Mouse (Mus musculus) limb, embryonic 12.5 days (tissue): Measurements from ENCODE around the gene Nlgn2. TPM values are rescaled to one million over a fixed set of nuclear protein-coding genes. Genes with fewer than 3 reads are reported as not detected.

Source experiments
- ATAC-seq: fragments of 200-750 bp; cut with Nextera tagmentation; 2 replicates; pipeline ENCODE4 v1.8.0; 2017; ENCODE audit warnings: low read depth, moderate TSS enrichment; ENCODE audit not compliant: insufficient number of reproducible peaks, insufficient read depth, low FRiP score, low TSS enrichment
- H3K27ac ChIP-seq: fragments of 300-500 bp; sonication (generic); 2 replicates; pipeline ENCODE4 v1.5.1; 2016; ENCODE audit warnings: mild to moderate bottlenecking, moderate library complexity
- H3K27me3 ChIP-seq: fragments of 300-500 bp; sonication (generic); 2 replicates; pipeline ENCODE4 v1.6.1; 2016; ENCODE audit warnings: mild to moderate bottlenecking, moderate library complexity
- H3K36me3 ChIP-seq: fragments of 300-500 bp; sonication (generic); 2 replicates; pipeline ENCODE4 v1.6.1; 2016; ENCODE audit warnings: mild to moderate bottlenecking, moderate library complexity
- H3K4me1 ChIP-seq: fragments of 300-500 bp; sonication (generic); replicated peaks from 2 replicates; pipeline ENCODE4 v1.6.1; 2016
- H3K4me2 ChIP-seq: fragments of 300-500 bp; sonication (generic); 2 replicates; pipeline ENCODE4 v1.6.1; 2016; ENCODE audit warnings: mild to moderate bottlenecking, moderate library complexity
- H3K4me3 ChIP-seq: fragments of 300-500 bp; sonication (generic); replicated peaks from 2 replicates; pipeline ENCODE4 v1.5.1; 2016; ENCODE audit warnings: mild to moderate bottlenecking
- H3K9ac ChIP-seq: fragments of 300-500 bp; sonication (generic); replicated peaks from 2 replicates; pipeline ENCODE4 v1.6.1; 2016; ENCODE audit warnings: mild to moderate bottlenecking, moderate library complexity
- H3K9me3 ChIP-seq: fragments of 300-500 bp; sonication (generic); 2 replicates; pipeline ENCODE4 v1.6.1; 2016; ENCODE audit warnings: mild to moderate bottlenecking, moderate library complexity
- WGBS: fragments of 180-500 bp; shearing (Covaris S2); methylation state at CpG from one replicate; pipeline ENCODE4 v1.1.7; 2016; 5-methylcytosine and 5-hydroxymethylcytosine counted together
- polyA plus RNA-seq: library from polyadenylated mRNA; unstranded; fragments of >200 nt; fragmentation: Nextera tagmentation; extraction: Ambion mirVana; gene quantifications from 2 replicates; pipeline ENCODE4 v1.2.1, GENCODE M21; 2016

Gene Nlgn2
- polyA plus RNA-seq, 1 experiment from 2014 or later, result 8.4 TPM

DNA sequence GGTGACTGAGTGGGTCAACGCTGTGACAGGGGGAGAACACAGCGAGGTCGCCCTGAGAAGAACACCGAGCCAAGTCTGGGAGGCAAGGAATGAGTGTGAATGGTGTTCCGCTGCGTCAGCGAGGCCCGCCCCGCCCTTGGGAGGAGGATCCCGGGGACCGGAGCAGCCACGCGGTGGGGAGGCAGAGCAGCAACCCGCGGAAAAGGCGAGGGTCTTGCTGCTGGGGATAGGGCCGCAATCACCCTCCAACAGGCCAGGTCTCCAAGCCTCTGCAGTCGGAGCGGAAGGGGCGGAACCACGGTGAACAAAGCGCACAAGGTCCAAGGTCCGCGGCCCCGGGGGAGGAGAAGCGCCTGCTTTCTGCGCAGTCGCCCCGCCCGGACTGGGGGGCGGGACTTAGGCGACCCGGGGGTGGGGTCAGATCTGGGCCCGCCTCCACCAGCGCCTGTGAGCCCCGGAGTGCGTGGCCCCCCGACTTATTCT, 8.7 kb upstream of the Nlgn2 start, which contains the start of gene Plscr3:
Gene Plscr3, plus strand, starts transcription at position 179 of the 483 bp plus-strand sequence.
- H3K4me2 ChIP-seq, result peak within 1 kb of the TSS; percentile 90
- ATAC-seq, result peak; percentile 91
- peak within 1 kb of the TSS; percentile 81 for H3K9ac ChIP-seq
- peaks cover 28% of the 10 kb centered on the region for H3K4me1 ChIP-seq
- peaks cover 36% of the 10 kb centered on the region for H3K36me3 ChIP-seq
- H3K4me3 ChIP-seq, result peak within 1 kb of the TSS; percentile 72
- H3K9me3 ChIP-seq, result no peaks in the 10 kb centered on the region
- H3K27ac ChIP-seq, result peak within 1 kb of the TSS; percentile 97
- 1% methylated on average over 38 of the region's 38 CpGs for WGBS
- no peaks in the 10 kb centered on the region for H3K27me3 ChIP-seq

DNA sequence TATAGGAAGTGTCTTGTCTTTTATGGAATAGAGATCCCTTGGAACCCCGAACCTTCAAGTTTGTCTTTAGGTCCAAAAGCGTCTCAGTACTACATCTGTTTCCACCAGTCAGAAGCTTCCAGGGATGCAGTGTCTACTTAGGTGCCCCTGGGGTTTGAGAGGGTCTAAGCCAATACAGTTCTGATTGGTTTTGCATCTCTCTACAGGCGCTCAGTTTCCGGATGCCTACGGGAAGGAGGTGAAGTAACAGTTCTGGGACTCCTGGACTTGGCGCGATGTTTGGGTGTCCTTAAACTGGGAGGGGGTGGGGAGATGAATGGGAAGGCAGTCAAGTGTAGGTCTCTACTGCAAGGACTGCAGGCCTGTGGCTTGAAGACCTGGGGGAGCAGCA, 1.1 kb upstream of the Nlgn2 start:
- Histone ChIP-seq H3K9ac (peak overlapping the region; percentile 64), H3K27me3 (peaks cover 28% of the 10 kb centered on the region), H3K4me3 (peak overlapping the region; percentile 72), H3K4me1 (peaks cover 43% of the 10 kb centered on the region), H3K27ac (peak overlapping the region; percentile 89), H3K36me3 (peaks cover 2% of the 10 kb centered on the region; the same call in 1 of the 2 replicates), H3K4me2 (peak overlapping the region; percentile 95), H3K9me3 (no peaks in the 10 kb centered on the region)
- WGBS, result 2% methylated on average over 7 of the region's 7 CpGs
- no peak for ATAC-seq

DNA sequence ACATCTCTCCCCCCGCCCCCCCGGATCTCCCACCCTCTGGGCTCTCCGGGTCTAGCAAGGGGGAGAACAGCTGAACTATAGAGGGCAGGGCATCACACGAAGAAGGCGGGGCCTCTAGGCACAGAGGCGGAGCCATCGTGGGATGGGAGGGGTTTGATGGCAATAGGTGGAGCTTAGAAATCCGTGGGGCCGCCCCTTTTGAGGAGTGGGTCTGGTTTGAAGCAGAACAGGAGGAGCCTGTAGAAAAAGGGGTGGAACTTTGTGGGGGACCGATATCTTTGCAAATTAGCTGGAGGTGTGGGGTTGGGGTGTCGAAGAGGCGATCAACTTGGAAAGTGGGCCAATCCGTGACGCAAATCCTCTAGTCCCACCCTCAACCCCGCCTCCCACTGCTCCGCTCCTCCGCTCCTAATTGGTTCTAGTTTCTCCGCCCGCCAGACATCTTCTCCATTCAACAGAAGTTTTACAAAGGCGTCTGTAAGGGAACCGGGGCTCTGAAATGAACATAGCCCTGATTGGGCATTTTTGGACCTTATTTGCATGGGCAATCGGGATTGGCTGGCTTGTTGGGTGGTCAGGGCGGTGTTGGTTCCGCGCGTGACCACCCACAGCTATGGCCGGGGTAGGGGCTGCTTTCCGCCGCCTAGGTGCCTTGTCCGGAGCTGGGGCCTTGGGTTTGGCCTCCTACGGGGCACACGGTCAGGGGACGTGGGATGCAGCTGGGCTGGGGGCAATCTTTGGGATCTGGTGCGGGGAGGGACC, 549 bp upstream of the Nlgn2 start, which contains the start of gene Tmem256:
Gene Tmem256, plus strand, starts transcription at position 563 of the 762 bp plus-strand sequence.
- peak; percentile 91 for ATAC-seq
- Histone ChIP-seq H3K27me3 (peaks cover 34% of the 10 kb centered on the region), H3K9ac (peak within 1 kb of the TSS; percentile 81), H3K9me3 (no peaks in the 10 kb centered on the region), H3K4me3 (peak within 1 kb of the TSS; percentile 72), H3K36me3 (peaks cover 7% of the 10 kb centered on the region), H3K4me2 (peak within 1 kb of the TSS; percentile 95), H3K4me1 (peaks cover 46% of the 10 kb centered on the region), H3K27ac (peak within 1 kb of the TSS; percentile 89)
- WGBS, result under 1% methylated on average over 34 of the region's 34 CpGs

- peak overlapping the region; percentile 95 for H3K4me2 ChIP-seq
- H3K4me1 ChIP-seq, result peaks cover 46% of the 10 kb centered on the region
- H3K36me3 ChIP-seq, result peaks cover 19% of the 10 kb centered on the region
- H3K27me3 ChIP-seq, result peaks cover 41% of the 10 kb centered on the region
- H3K27ac ChIP-seq, result peak overlapping the region; percentile 89
- H3K9ac ChIP-seq, result peak overlapping the region; percentile 81
- peak overlapping the region; percentile 72 for H3K4me3 ChIP-seq
- no peaks in the 10 kb centered on the region for H3K9me3 ChIP-seq
- no peak for ATAC-seq
- WGBS, result under 1% methylated on average over 40 of the region's 52 CpGs
These were observed 644 bp downstream of the Nlgn2 start for GRCm38 (mm10) chr11:69836703-69837576.

- H3K27me3 ChIP-seq, result peaks cover 41% of the 10 kb centered on the region
- H3K27ac ChIP-seq, result peak overlapping the region; percentile 89; the same call in 1 of the 2 replicates
- ATAC-seq, result no peak
- H3K4me1 ChIP-seq, result peaks cover 46% of the 10 kb centered on the region
- no peaks in the 10 kb centered on the region for H3K9me3 ChIP-seq
- WGBS, result 0% methylated on average over 4 of the region's 4 CpGs
- H3K4me2 ChIP-seq, result peak overlapping the region; percentile 95
- peak overlapping the region; percentile 81; the same call in 1 of the 2 replicates for H3K9ac ChIP-seq
- peaks cover 28% of the 10 kb centered on the region for H3K36me3 ChIP-seq
- peak overlapping the region; percentile 72 for H3K4me3 ChIP-seq
These were observed 1.6 kb downstream of the Nlgn2 start for GRCm38 (mm10) chr11:69835966-69836335.

GRCm38 (mm10) chr11:69835326-69835965, 2.1 kb downstream of the Nlgn2 start:
- 6% methylated on average over 9 of the region's 9 CpGs for WGBS
- H3K4me1 ChIP-seq, result peaks cover 46% of the 10 kb centered on the region
- H3K9me3 ChIP-seq, result no peaks in the 10 kb centered on the region
- H3K9ac ChIP-seq, result peak overlapping the region; percentile 1; the same call in 1 of the 2 replicates
- no peak overlapping the region for H3K27ac ChIP-seq
- ATAC-seq, result no peak
- peak overlapping the region; percentile 72 for H3K4me3 ChIP-seq
- H3K36me3 ChIP-seq, result peaks cover 32% of the 10 kb centered on the region
- H3K4me2 ChIP-seq, result peak overlapping the region; percentile 95
- H3K27me3 ChIP-seq, result peaks cover 41% of the 10 kb centered on the region

- Histone ChIP-seq H3K27ac (0 out of 2 replicates have a peak overlapping the region, but pooled peaks have one; percentile 4), H3K27me3 (peaks cover 41% of the 10 kb centered on the region), H3K4me2 (peak overlapping the region; percentile 95), H3K9ac (peak overlapping the region; percentile 77), H3K9me3 (no peaks in the 10 kb centered on the region), H3K36me3 (peaks cover 39% of the 10 kb centered on the region), H3K4me1 (peaks cover 45% of the 10 kb centered on the region), H3K4me3 (peak overlapping the region; percentile 72)
- no peak for ATAC-seq
- WGBS, result 9% methylated on average over 42 of the region's 48 CpGs
These were observed 3.5 kb downstream of the Nlgn2 start for GRCm38 (mm10) chr11:69834001-69834549.

DNA sequence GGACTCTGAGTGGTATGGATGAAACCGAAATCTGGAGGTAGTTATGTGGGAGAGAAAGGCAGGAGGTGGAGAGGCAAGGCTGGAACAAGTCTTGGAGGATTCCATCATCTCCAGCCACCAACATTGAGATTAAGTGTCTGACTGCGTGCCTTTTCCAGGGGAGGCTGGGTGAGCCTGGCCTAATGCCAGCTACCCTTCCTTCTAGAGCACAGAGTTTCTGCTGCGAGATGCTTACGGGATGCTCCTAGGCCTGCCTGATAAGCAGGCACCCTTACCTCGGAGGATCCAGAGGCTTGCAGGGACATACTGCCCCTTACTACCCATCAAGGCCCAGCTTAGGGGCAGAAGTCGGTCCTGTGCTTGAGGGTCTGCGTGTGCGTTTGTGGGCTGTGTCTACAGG, 4.0 kb downstream of the Nlgn2 start:
- H3K9ac ChIP-seq, result peak overlapping the region; percentile 77
- H3K27me3 ChIP-seq, result peaks cover 41% of the 10 kb centered on the region
- peak overlapping the region; percentile 95 for H3K4me2 ChIP-seq
- ATAC-seq, result no peak
- H3K4me3 ChIP-seq, result peak overlapping the region; percentile 72
- no peaks in the 10 kb centered on the region for H3K9me3 ChIP-seq
- no peak overlapping the region for H3K27ac ChIP-seq
- H3K36me3 ChIP-seq, result peaks cover 40% of the 10 kb centered on the region
- WGBS, result 61% methylated on average over 8 of the region's 8 CpGs
- peaks cover 44% of the 10 kb centered on the region for H3K4me1 ChIP-seq

GRCm38 (mm10) chr11:69828832-69829231, 8.8 kb downstream of the Nlgn2 start:
- Histone ChIP-seq H3K27me3 (peaks cover 15% of the 10 kb centered on the region), H3K4me2 (no peak overlapping the region), H3K9ac (no peak overlapping the region), H3K4me3 (no peak overlapping the region), H3K9me3 (no peaks in the 10 kb centered on the region), H3K36me3 (peaks cover 83% of the 10 kb centered on the region), H3K27ac (no peak overlapping the region), H3K4me1 (peaks cover 12% of the 10 kb centered on the region)
- 63% methylated on average over 5 of the region's 5 CpGs for WGBS
- ATAC-seq, result no peak

GRCm38 (mm10) chr11:69823456-69823855, 14.1 kb downstream of the Nlgn2 start:
- no peak for ATAC-seq
- 78% methylated on average over 2 of the region's 2 CpGs for WGBS
- peaks cover 43% of the 10 kb centered on the region for H3K36me3 ChIP-seq

More at GRCm38 (mm10) chr11:69823456-69823855, 14.1 kb downstream of the Nlgn2 start:
- Histone ChIP-seq H3K9ac (no peak overlapping the region), H3K9me3 (no peaks in the 10 kb centered on the region), H3K4me3 (no peak overlapping the region), H3K4me2 (no peak overlapping the region), H3K27ac (no peak overlapping the region), H3K4me1 (no peaks in the 10 kb centered on the region), H3K27me3 (no peaks in the 10 kb centered on the region)
